Mouse (Mus musculus): ENCODE results near the gene Vmn1r143.
"Not testable (repeated sequence)": the region's sequence is repeated elsewhere in the genome, so short reads cannot be mapped to it uniquely, and the experiment has no call there.

DNA sequence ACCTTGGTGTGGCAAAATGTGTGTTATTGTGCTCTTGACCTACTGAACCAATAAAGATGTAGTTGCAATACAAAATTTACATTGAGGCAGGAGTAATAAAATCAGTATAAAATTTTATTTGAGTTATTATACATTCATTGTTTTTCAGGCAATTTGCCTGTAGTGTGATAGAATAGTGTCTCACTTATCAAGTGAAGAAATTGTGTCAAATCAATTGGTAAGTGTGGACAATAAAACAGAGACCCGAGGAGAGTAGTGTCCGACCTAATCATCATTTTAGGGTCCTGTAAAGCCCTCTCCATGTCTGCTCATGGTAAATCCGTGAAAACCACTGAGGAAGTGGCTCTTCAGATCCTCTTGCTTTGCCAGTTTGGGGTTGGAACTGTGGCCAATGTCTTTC lies at the start of gene Vmn1r143:
- not testable (repeated sequence) for TF ChIP-seq CTCF (IDR thresholded peaks at IDR 0.05; ENCODE audit: low read depth, low read length); POLR2A (IDR thresholded peaks at IDR 0.05; ENCODE audit: borderline replicate concordance, low read depth, low read length)
